Mouse (Mus musculus) spleen, postnatal 10 days (tissue): ENCODE results near the gene Clcn2.

ENCODE experiments used
- DNase-seq, 2 experiments: peaks; one replicate each; pipeline ENCODE4 v3.0.0; 2021 to 2022; ENCODE audit warnings: low spot score in 2 of 2

Clcn2 gene

GRCm38 (mm10) chr16:20657661-20658060 is 59.9 kb downstream of the Clcn2 start:
- no peak for DNase-seq

DNA sequence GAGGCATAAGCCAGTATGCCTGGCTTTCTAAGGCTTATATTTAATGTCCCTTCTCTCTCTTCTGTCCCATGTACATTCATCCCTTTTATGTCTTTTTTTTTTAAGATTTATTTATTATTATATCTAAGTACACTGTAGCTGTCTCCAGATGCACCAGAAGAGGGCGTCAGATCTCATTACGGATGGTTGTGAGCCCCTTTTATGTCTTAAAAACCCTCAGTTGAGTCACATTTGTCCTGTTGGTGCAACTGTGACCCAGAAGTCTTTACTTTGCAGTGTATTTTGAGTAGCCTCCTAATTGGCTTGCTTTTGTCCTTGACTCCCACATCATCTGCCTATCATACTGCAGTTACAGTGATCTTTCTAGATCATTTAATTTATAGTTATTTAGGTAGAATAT is 64.2 kb downstream of the Clcn2 start:
- DNase-seq, result no peak
